Mouse (Mus musculus): Measurements from ENCODE around the gene Trmt10c. TPM values are rescaled to one million over a fixed set of nuclear protein-coding genes. Genes with fewer than 3 reads are reported as not detected.

Trmt10c gene
- 10.9 and 11.0 TPM in 2 replicates for polyA plus RNA-seq (2012; rRNA removed)

DNA sequence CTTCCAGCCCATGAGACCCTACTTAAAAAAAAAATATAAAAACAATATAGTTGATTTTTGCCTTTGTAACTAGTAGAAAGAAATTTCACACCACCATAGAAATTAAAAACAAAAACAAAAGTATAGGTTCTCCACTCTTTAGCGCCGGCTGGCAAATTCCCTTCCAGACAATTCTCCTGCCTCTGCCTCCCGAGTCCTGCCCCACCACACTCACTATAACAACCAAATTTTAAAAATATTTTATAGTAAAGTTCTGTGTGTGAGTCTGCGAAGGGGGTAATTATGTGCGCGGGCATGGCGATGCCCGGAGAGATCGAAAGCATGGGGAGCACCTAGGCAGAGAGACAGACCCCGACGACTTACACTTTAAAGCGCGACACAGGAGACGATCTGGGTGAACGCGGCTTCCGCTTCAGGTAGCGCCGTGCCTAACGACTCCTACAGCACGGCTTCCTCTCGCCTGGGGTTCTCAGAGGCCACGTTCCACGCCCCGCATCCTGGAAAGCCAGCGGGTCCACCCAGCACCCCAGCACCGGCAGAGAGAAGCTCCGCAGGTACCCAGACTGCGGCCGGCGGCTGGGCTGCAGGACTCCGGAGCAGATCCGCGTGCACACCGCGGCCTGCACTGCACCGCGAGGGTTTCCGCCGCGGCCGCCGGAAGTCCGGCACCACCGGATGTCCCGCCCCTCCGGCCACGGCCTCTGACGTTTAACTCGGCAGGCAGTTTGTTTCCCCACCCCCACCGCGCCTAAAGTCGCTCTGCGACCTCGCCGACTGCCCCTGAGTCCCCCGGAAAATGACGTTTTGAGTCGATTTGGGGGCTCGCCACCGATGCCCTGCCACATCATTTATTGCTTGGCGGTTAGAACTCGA lies at the start of gene Trmt10c:
Gene Trmt10c (minus strand): TSS at position 682 of the 873 bp plus-strand sequence.

GRCm38 (mm10) chr16:56048038-56048437 lies 10.4 kb upstream of the Trmt10c start, which contains the start of gene Senp7:
TSS of gene Senp7 (plus strand) at chr16:56048338.

DNA sequence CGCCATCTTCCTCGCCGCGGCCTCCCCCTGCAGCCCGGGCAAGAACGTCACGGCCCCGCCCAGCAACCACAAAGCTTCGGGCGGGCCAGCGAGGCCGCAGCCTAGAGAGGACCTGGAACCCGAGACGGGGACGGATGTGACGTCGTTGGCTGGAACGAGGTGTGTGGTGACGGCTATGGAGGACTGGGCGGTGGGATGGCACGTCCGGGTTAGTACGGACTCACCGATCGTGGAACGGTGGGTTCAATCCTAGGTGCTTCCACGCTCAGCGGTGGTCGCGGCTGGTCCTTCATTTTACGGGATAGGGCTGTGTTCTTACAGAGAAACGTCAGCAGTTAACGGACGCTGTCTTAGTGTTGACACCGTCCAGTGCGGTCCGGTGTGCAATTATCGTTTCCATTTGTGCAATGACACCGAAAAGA lies 7.9 kb downstream of the Trmt10c start, which contains the start of gene Pcnp:
Gene Pcnp (minus strand): TSS at position 79 of the 422 bp plus-strand sequence.

Other genes starting within 250 kb of the Trmt10c start
- 3.2 and 4.9 TPM in 2 replicates for gene Nfkbiz, start 198.9 kb downstream of the Trmt10c start, polyA plus RNA-seq (2012; rRNA removed)
- 2.7 and 2.8 TPM in 2 replicates for gene Nxpe3, start 142.5 kb downstream of the Trmt10c start, polyA plus RNA-seq (2012; rRNA removed)
- 9.5 and 12.0 TPM in 2 replicates for gene Cep97, start 103.0 kb downstream of the Trmt10c start, polyA plus RNA-seq (2012; rRNA removed)
- gene Rpl24, start 71.5 kb downstream of the Trmt10c start, polyA plus RNA-seq (2012; rRNA removed) = 608 and 657 TPM in 2 replicates
- 13.1 and 13.3 TPM in 2 replicates for gene Zbtb11, start 63.9 kb downstream of the Trmt10c start, polyA plus RNA-seq (2012; rRNA removed)
- gene Pcnp, start 8.1 kb downstream of the Trmt10c start, polyA plus RNA-seq (2012; rRNA removed) = 106 and 113 TPM in 2 replicates
- gene Senp7, start 10.5 kb upstream of the Trmt10c start, polyA plus RNA-seq (2012; rRNA removed) = 39.1 and 41.4 TPM in 2 replicates
- gene Impg2, start 166.5 kb upstream of the Trmt10c start, polyA plus RNA-seq (2012; rRNA removed) = 0.90 and 1.1 TPM in 2 replicates